Mouse (Mus musculus): Measurements from ENCODE around the gene Opcml. TPM values are rescaled to one million over a fixed set of nuclear protein-coding genes. Genes with fewer than 3 reads are reported as not detected.

Gene Opcml
- polyA plus RNA-seq, 1 experiment from 2014 or later = 1.9 TPM

DNA sequence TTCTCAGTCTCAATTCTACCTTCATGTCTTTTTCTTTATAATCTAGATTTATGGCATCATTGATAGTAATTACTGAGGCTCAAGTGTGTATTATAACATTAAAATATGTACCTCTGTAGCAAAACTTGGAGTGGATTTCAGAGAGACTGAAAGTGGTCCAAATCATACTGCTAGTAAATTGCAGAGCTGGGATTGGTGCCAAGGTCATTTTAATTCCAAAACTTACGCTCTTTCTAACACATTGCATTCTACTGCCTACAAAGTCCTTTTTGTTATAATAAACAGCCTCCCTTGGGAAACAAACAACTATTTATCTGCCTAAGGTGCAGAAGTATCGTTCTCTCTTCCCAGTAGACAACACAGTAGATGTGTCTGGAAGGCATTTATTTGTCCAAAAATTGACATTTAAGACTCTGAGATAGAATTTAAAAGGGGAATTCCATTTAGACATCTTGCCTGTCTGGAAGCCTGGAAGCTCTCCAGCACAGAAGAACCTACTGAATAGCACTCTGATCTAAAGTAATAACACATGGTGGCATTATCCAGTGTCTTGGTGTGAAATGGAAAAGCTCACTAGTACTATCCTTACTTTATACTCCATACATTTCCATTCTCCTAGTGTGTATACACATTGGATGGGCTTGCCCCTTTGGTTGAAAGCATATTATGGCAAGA is 266.7 kb downstream of the Opcml start:
- 76% methylated on average over 2 of the region's 2 CpGs for WGBS (ENCODE audit: insufficient replicate concordance)
- no peaks in the 10 kb centered on the region for H3K9me3 ChIP-seq (replicated peaks; ENCODE audit: control insufficient read depth, low read length)
- H3K27me3 ChIP-seq (ENCODE audit: control insufficient read depth, insufficient read depth, low read length) = no peaks in the 10 kb centered on the region
- H3K4me2 ChIP-seq = no peak overlapping the region
- no peak overlapping the region for H3K4me3 ChIP-seq (ENCODE audit: low read depth, low read length)
- no peak for ATAC-seq (replicated peaks; ENCODE audit: insufficient number of reproducible peaks, low FRiP score, low TSS enrichment)
- no peak overlapping the region for H3K27ac ChIP-seq (ENCODE audit: low read depth, low read length)
- no peaks in the 10 kb centered on the region for H3K4me1 ChIP-seq (ENCODE audit: control insufficient read depth, insufficient read depth, low read length)
- H3K9ac ChIP-seq (ENCODE audit: low read depth, low read length) = no peak overlapping the region
- no peaks in the 10 kb centered on the region for H3K36me3 ChIP-seq (ENCODE audit: control insufficient read depth, insufficient read depth, low read length)

DNA sequence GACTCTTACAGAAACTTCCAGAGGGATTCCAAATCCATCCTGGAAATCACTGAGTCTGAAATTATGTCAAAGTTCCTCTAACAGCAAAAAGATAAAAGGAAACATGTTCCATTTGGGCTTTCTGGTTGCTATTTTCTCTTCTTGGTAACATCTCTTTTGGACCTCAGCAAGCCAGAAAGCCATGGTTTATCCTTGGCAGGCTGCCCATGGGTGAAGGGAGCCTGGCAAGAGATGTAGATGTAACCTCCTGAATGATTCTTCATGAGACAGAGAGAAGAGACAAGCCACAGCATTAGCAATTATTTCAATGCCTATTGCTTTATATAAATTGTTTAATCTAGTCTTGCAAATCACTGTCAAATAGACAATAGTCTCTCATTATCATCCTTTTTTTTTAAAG is 274.6 kb downstream of the Opcml start:
- H3K27me3 ChIP-seq (ENCODE audit: control insufficient read depth, insufficient read depth, low read length) = no peaks in the 10 kb centered on the region
- H3K4me1 ChIP-seq (ENCODE audit: control insufficient read depth, insufficient read depth, low read length) = no peaks in the 10 kb centered on the region
- H3K4me3 ChIP-seq (ENCODE audit: low read depth, low read length) = no peak overlapping the region
- no peak for ATAC-seq (replicated peaks; ENCODE audit: insufficient number of reproducible peaks, low FRiP score, low TSS enrichment)
- H3K9me3 ChIP-seq (replicated peaks; ENCODE audit: control insufficient read depth, low read length) = no peaks in the 10 kb centered on the region
- H3K9ac ChIP-seq (ENCODE audit: low read depth, low read length) = no peak overlapping the region
- no peak overlapping the region for H3K4me2 ChIP-seq
- H3K27ac ChIP-seq (ENCODE audit: low read depth, low read length) = no peak overlapping the region
- H3K36me3 ChIP-seq (ENCODE audit: control insufficient read depth, insufficient read depth, low read length) = no peaks in the 10 kb centered on the region

DNA sequence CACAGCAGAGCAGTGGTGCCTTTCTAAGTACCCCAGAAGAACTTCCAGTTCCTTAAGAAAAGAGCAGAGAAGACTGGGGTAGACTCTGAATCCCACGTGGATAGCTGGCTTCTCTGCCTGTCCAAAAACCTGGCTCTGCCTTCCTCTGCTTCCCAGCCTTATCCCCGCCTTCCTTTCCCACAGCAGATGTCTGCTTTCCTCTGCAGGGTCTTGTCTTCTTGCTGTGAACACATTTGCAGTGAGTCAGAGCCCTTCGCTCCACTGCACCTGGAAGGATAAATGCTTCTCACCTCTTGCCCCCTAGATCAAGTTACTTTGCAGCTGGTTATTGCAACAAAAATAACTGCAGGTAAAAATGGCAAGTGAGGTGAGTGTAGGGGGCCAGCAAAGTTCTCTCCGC is 290.1 kb downstream of the Opcml start:
- ATAC-seq (replicated peaks; ENCODE audit: insufficient number of reproducible peaks, low FRiP score, low TSS enrichment) = no peak
- WGBS (ENCODE audit: insufficient replicate concordance) = 55% methylated on average over 4 of the region's 4 CpGs

DNA sequence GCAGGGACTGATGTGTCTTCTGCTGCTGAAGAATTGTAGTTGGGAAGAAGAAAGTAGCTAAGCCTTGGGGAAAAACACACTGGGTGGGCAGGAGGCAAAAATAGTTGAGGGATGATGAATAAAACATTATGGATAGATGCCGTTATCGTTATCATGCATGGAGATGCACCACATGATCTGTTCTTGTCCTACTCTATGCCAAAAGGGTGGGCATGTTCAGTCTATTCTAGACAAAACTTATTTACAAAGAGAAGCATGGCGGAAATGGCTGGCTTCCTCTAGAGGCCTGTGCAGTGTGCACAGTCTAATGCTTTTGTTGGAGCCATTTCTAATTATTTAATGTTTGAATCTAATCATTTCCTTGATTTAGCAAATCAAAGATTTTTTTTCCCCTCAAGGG is 293.2 kb downstream of the Opcml start:
- Histone ChIP-seq H3K27me3 (ENCODE audit: control insufficient read depth, insufficient read depth, low read length) (no peaks in the 10 kb centered on the region), H3K4me3 (ENCODE audit: low read depth, low read length) (no peak overlapping the region), H3K4me2 (no peak overlapping the region), H3K27ac (ENCODE audit: low read depth, low read length) (no peak overlapping the region), H3K4me1 (ENCODE audit: control insufficient read depth, insufficient read depth, low read length) (no peaks in the 10 kb centered on the region), H3K9ac (ENCODE audit: low read depth, low read length) (no peak overlapping the region), H3K36me3 (ENCODE audit: control insufficient read depth, insufficient read depth, low read length) (no peaks in the 10 kb centered on the region), H3K9me3 (replicated peaks; ENCODE audit: control insufficient read depth, low read length) (no peaks in the 10 kb centered on the region)
- WGBS (ENCODE audit: insufficient replicate concordance) = 81% methylated on average over 3 of the region's 3 CpGs
- no peak for ATAC-seq (replicated peaks; ENCODE audit: insufficient number of reproducible peaks, low FRiP score, low TSS enrichment)

More for the DNA sequence above, 290.1 kb downstream of the Opcml start:
- H3K27ac ChIP-seq (ENCODE audit: low read depth, low read length) = no peak overlapping the region
- no peaks in the 10 kb centered on the region for H3K36me3 ChIP-seq (ENCODE audit: control insufficient read depth, insufficient read depth, low read length)
- H3K4me1 ChIP-seq (ENCODE audit: control insufficient read depth, insufficient read depth, low read length) = no peaks in the 10 kb centered on the region
- H3K4me2 ChIP-seq = no peak overlapping the region
- no peak overlapping the region for H3K9ac ChIP-seq (ENCODE audit: low read depth, low read length)
- H3K4me3 ChIP-seq (ENCODE audit: low read depth, low read length) = no peak overlapping the region
- no peaks in the 10 kb centered on the region for H3K9me3 ChIP-seq (replicated peaks; ENCODE audit: control insufficient read depth, low read length)
- no peaks in the 10 kb centered on the region for H3K27me3 ChIP-seq (ENCODE audit: control insufficient read depth, insufficient read depth, low read length)

DNA sequence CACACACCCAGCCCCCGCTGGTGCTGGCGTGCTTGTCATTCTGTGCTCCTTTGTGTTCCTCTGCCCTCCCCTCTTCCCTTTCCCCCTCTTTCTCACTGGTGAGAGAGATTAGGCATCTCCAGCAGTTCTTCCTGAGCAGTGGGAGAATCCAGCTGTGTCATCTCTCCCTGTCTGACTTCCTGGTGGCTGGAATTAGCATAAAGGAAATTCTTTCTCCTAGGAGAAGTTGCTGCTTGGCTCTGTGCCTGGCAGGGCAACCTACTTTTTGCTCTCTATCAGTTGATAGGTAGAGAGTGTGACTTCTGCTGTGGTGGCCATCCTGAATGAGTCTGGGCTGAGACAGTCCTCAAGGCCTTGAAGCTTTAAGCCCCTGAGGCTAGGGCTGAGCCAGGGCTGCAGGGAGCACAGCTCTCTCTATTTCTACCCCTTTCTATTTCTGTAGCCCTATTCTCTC is 293.7 kb downstream of the Opcml start:
- no peak; the same call in 1 of the 2 replicates for ATAC-seq (replicated peaks; ENCODE audit: insufficient number of reproducible peaks, low FRiP score, low TSS enrichment)
- H3K4me3 ChIP-seq (ENCODE audit: low read depth, low read length) = no peak overlapping the region
- no peak overlapping the region for H3K4me2 ChIP-seq
- H3K36me3 ChIP-seq (ENCODE audit: control insufficient read depth, insufficient read depth, low read length) = no peaks in the 10 kb centered on the region
- H3K27ac ChIP-seq (ENCODE audit: low read depth, low read length) = no peak overlapping the region
- H3K9me3 ChIP-seq (replicated peaks; ENCODE audit: control insufficient read depth, low read length) = no peaks in the 10 kb centered on the region
- no peak overlapping the region for H3K9ac ChIP-seq (ENCODE audit: low read depth, low read length)
- 17% methylated on average over 2 of the region's 2 CpGs for WGBS (ENCODE audit: insufficient replicate concordance)
- no peaks in the 10 kb centered on the region for H3K27me3 ChIP-seq (ENCODE audit: control insufficient read depth, insufficient read depth, low read length)
- H3K4me1 ChIP-seq (ENCODE audit: control insufficient read depth, insufficient read depth, low read length) = no peaks in the 10 kb centered on the region

DNA sequence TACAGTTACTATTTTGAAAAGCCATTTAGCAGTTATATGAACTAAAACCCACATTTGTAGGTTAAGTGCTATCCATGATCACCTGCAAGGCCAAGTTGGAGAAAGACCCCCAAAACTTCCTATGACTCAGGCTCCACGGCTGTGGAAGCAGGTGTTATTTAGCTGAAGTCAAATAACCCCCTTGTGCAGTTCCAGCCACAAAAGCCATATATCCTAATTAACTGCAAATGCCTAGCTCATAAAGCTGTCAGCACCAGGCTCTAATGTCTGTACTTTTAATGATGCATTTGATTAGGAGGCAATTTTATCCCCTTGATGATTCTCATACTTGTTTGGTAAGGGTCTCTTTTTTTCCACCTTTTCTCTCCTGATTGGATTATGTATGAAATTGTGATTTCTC is 300.8 kb downstream of the Opcml start:
- no peaks in the 10 kb centered on the region for H3K36me3 ChIP-seq (ENCODE audit: control insufficient read depth, insufficient read depth, low read length)
- H3K9me3 ChIP-seq (replicated peaks; ENCODE audit: control insufficient read depth, low read length) = no peaks in the 10 kb centered on the region
- H3K4me3 ChIP-seq (ENCODE audit: low read depth, low read length) = no peak overlapping the region
- H3K9ac ChIP-seq (ENCODE audit: low read depth, low read length) = no peak overlapping the region
- H3K27me3 ChIP-seq (ENCODE audit: control insufficient read depth, insufficient read depth, low read length) = no peaks in the 10 kb centered on the region
- WGBS (ENCODE audit: insufficient replicate concordance) = 61% methylated on average over 1 of the region's 1 CpGs
- H3K4me2 ChIP-seq = no peak overlapping the region
- H3K27ac ChIP-seq (ENCODE audit: low read depth, low read length) = no peak overlapping the region
- no peak for ATAC-seq (replicated peaks; ENCODE audit: insufficient number of reproducible peaks, low FRiP score, low TSS enrichment)
- H3K4me1 ChIP-seq (ENCODE audit: control insufficient read depth, insufficient read depth, low read length) = no peaks in the 10 kb centered on the region

DNA sequence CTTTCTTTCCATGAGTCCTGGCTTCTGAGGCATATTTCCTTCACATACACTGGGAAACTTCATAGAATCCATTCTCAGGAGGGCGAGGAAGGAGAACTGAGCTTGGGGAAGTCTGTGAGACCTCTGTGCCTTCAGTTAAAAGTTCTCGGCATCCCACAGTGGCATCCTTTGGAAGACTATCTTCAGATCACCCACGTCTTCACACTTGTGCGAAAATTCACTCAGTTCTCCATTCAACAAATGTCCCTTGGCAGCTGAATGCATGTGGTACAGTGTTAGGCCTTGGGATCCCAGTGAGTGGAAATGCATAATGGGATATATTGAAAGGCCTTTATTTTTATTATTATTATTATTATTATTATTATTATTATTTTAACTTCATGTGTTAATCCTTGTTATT is 304.1 kb downstream of the Opcml start:
- Histone ChIP-seq H3K36me3 (ENCODE audit: control insufficient read depth, insufficient read depth, low read length) (no peaks in the 10 kb centered on the region), H3K27ac (ENCODE audit: low read depth, low read length) (no peak overlapping the region), H3K4me2 (no peak overlapping the region), H3K27me3 (ENCODE audit: control insufficient read depth, insufficient read depth, low read length) (no peaks in the 10 kb centered on the region), H3K4me3 (ENCODE audit: low read depth, low read length) (no peak overlapping the region), H3K9ac (ENCODE audit: low read depth, low read length) (no peak overlapping the region), H3K4me1 (ENCODE audit: control insufficient read depth, insufficient read depth, low read length) (no peaks in the 10 kb centered on the region), H3K9me3 (replicated peaks; ENCODE audit: control insufficient read depth, low read length) (no peaks in the 10 kb centered on the region)
- ATAC-seq (replicated peaks; ENCODE audit: insufficient number of reproducible peaks, low FRiP score, low TSS enrichment) = no peak
- 72% methylated on average over 4 of the region's 4 CpGs for WGBS (ENCODE audit: insufficient replicate concordance)

DNA sequence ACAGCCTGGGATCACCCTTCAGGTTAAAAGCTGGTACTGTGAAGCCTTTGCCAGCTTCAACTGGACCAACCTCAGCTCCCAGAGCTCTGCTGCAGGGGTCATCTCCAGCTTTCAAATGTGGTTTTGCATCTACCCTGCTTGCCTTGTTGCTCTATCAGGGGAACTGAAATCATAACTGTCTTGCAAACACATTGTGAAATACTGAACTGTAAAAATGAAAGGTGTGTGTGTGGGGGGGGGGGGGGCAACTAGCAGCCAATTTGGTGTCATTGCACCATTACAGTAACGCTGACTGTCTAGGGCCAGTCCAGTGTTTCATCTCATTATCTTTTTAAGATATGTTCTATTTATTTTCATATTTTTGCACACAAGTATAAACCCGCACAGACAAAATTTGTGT is 305.6 kb downstream of the Opcml start:
- no peaks in the 10 kb centered on the region for H3K27me3 ChIP-seq (ENCODE audit: control insufficient read depth, insufficient read depth, low read length)
- H3K9me3 ChIP-seq (replicated peaks; ENCODE audit: control insufficient read depth, low read length) = no peaks in the 10 kb centered on the region
- ATAC-seq (replicated peaks; ENCODE audit: insufficient number of reproducible peaks, low FRiP score, low TSS enrichment) = no peak
- 97% methylated on average over 2 of the region's 2 CpGs for WGBS (ENCODE audit: insufficient replicate concordance)
- no peak overlapping the region for H3K27ac ChIP-seq (ENCODE audit: low read depth, low read length)
- no peak overlapping the region for H3K4me3 ChIP-seq (ENCODE audit: low read depth, low read length)
- no peak overlapping the region for H3K4me2 ChIP-seq
- no peaks in the 10 kb centered on the region for H3K4me1 ChIP-seq (ENCODE audit: control insufficient read depth, insufficient read depth, low read length)
- no peak overlapping the region for H3K9ac ChIP-seq (ENCODE audit: low read depth, low read length)
- no peaks in the 10 kb centered on the region for H3K36me3 ChIP-seq (ENCODE audit: control insufficient read depth, insufficient read depth, low read length)

DNA sequence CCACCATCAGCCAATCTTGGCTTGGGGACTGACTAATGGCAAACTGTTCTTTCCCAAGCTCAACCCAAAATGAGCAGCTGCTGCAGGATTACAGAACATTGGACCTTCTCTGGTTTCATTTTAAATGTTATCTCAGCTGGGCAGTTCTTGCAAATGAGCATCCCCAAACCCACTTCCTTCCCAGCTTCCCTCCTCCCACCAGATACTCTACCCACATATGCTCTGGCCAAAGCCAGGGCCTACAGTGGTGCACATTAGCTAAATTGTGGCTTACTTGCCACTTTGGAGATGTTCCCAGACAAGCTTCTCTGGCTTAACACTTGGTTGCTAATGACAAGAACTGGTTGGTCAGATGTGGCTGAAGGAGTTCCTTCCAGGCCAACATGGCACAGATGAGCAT is 311.4 kb downstream of the Opcml start:
- Histone ChIP-seq H3K4me3 (ENCODE audit: low read depth, low read length) (no peak overlapping the region), H3K27ac (ENCODE audit: low read depth, low read length) (no peak overlapping the region), H3K9me3 (replicated peaks; ENCODE audit: control insufficient read depth, low read length) (no peaks in the 10 kb centered on the region), H3K4me2 (no peak overlapping the region), H3K4me1 (ENCODE audit: control insufficient read depth, insufficient read depth, low read length) (no peaks in the 10 kb centered on the region), H3K27me3 (ENCODE audit: control insufficient read depth, insufficient read depth, low read length) (no peaks in the 10 kb centered on the region), H3K36me3 (ENCODE audit: control insufficient read depth, insufficient read depth, low read length) (no peaks in the 10 kb centered on the region), H3K9ac (ENCODE audit: low read depth, low read length) (no peak overlapping the region)
- ATAC-seq (replicated peaks; ENCODE audit: insufficient number of reproducible peaks, low FRiP score, low TSS enrichment) = no peak

Data from heart, embryonic 11.5 days (tissue).